Mouse (Mus musculus) heart, adult 2 months (tissue): ENCODE measurements around the gene Hs3st6.

Experiments
- CTCF ChIP-seq: fragments of 200-600 bp; IDR thresholded peaks from 2 replicates; pipeline ENCODE4 v1.8.1; 2022; ENCODE audit warnings: antibody characterized with exemption, mild to moderate bottlenecking, moderate library complexity
- EP300 ChIP-seq: fragments of 200-500 bp; IDR thresholded peaks from 2 replicates; pipeline ENCODE4 v1.6.1; 2011; ENCODE audit warnings: low read depth, low read length, control low read depth; ENCODE audit not compliant: insufficient read depth
- POLR2A ChIP-seq: fragments of 200-500 bp; IDR thresholded peaks from 2 replicates; pipeline ENCODE4 v1.6.1; 2011; ENCODE audit warnings: mild to moderate bottlenecking, low read depth, low read length, control low read depth; ENCODE audit not compliant: insufficient read depth

- TF ChIP-seq POLR2A (no peak), CTCF (no peak), EP300 (no peak)
Measured at GRCm38 (mm10) chr17:24777073-24777472, 24.3 kb downstream of the Hs3st6 start.
